Mouse (Mus musculus) midbrain, postnatal 0 days (tissue): ENCODE measurements around the gene Aaas. TPM values are rescaled to one million over a fixed set of nuclear protein-coding genes. Genes with fewer than 3 reads are reported as not detected.

Experiments used
- ATAC-seq: fragments of 200-750 bp; cut with Nextera tagmentation; 2 replicates; pipeline ENCODE4 v1.8.0; 2017; ENCODE audit warnings: moderate number of reproducible peaks, mild to moderate bottlenecking, moderate TSS enrichment, moderate library complexity; ENCODE audit not compliant: low FRiP score
- DNase-seq: peaks from one replicate; pipeline ENCODE4 v3.0.0-alpha.2; 2015; ENCODE audit warnings: low spot score
- H3K27ac ChIP-seq: fragments of 300-500 bp; sonication (generic); 2 replicates; pipeline ENCODE4 v1.5.1; 2014; ENCODE audit warnings: low read depth, mild to moderate bottlenecking, low read length, mixed read lengths
- H3K27me3 ChIP-seq: fragments of 300-500 bp; sonication (generic); 2 replicates; pipeline ENCODE4 v1.6.1; 2014; ENCODE audit warnings: low read length, control low read depth, mixed read lengths; ENCODE audit not compliant: insufficient read depth
- H3K36me3 ChIP-seq: fragments of 300-500 bp; sonication (generic); 2 replicates; pipeline ENCODE4 v1.6.1; 2014; ENCODE audit warnings: low read length, control low read depth, mixed read lengths; ENCODE audit not compliant: insufficient read depth
- H3K4me1 ChIP-seq: fragments of 300-500 bp; sonication (generic); 2 replicates; pipeline ENCODE4 v1.6.1; 2014; ENCODE audit warnings: mild to moderate bottlenecking, control low read depth, antibody characterized with exemption, low read length, mixed read lengths; ENCODE audit not compliant: insufficient read depth
- H3K4me2 ChIP-seq: fragments of 300-500 bp; sonication (generic); 2 replicates; pipeline ENCODE4 v1.6.1; 2014; ENCODE audit warnings: low read depth, mild to moderate bottlenecking, low read length, mixed read lengths; ENCODE audit not compliant: poor library complexity, severe bottlenecking
- H3K4me3 ChIP-seq: fragments of 300-500 bp; sonication (generic); 2 replicates; pipeline ENCODE4 v1.5.1; 2014; ENCODE audit warnings: low read depth, mild to moderate bottlenecking, low read length, moderate library complexity
- H3K9ac ChIP-seq: fragments of 300-500 bp; sonication (generic); replicated peaks from 2 replicates; pipeline ENCODE4 v1.6.1; 2014; ENCODE audit warnings: mild to moderate bottlenecking, low read length, moderate library complexity, mixed read lengths; ENCODE audit not compliant: poor library complexity, severe bottlenecking
- H3K9me3 ChIP-seq: fragments of 300-500 bp; sonication (generic); 2 replicates; pipeline ENCODE4 v1.6.1; 2016; ENCODE audit warnings: low read length, control low read depth
- CTCF ChIP-seq: IDR thresholded peaks from 2 replicates; pipeline ENCODE4 v1.5.1; 2016; ENCODE audit warnings: antibody characterized with exemption, mild to moderate bottlenecking
- WGBS: fragments of 180-500 bp; shearing (Covaris S2); extraction: QIAGEN DNeasy Blood & Tissue Kit; methylation state at CpG from one replicate; pipeline ENCODE4 v1.1.7; 2014; 5-methylcytosine and 5-hydroxymethylcytosine counted together
- polyA plus RNA-seq: library from polyadenylated mRNA; unstranded; fragments of >200 nt; fragmentation: Nextera tagmentation; extraction: Ambion mirVana; gene quantifications from 2 replicates; pipeline ENCODE4 v1.2.1, GENCODE M21; 2015
- total RNA-seq: library from RNA; depleted of rRNA; stranded (reverse); fragments of >200 nt; gene quantifications from 2 replicates; pipeline ENCODE4 v1.2.3, GENCODE M21; 2014

Gene Aaas
- total and polyA plus RNA-seq, 2 experiments from 2014 or later = 30.1 to 31.1 TPM

DNA sequence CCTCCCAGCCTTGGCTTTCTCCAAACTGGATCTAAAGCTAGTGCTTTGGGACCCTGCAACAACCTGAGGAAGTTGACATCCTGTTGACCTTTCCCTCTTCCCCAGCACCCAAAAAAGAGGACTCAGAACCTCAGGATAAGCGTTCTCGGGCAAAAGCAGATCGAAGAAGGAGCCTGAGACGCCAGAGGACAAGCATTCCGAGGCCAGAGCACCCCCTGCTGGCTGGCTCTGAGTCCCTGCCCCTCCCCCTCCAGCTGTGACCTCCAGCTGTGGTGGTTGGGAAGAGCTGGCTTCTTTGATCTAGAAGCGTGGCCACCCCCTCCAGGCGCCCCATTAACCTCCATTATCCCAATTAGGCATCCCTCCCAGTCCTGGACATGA, 26.6 kb upstream of the Aaas start:
- peak; percentile 87 for TF ChIP-seq CTCF
- Histone ChIP-seq H3K27ac (peak overlapping the region; percentile 43; the same call in 1 of the 2 replicates), H3K9me3 (no peaks in the 10 kb centered on the region), H3K27me3 (no peaks in the 10 kb centered on the region), H3K36me3 (no peaks in the 10 kb centered on the region), H3K4me1 (no peaks in the 10 kb centered on the region), H3K4me3 (peak overlapping the region; percentile 63), H3K9ac (peak overlapping the region; percentile 66), H3K4me2 (peak overlapping the region; percentile 100)
- under 1% methylated on average over 7 of the region's 7 CpGs for WGBS
- peak; percentile 74; the same call in 1 of the 2 replicates for ATAC-seq
- DNase-seq = peak; percentile 86

GRCm38 (mm10) chr15:102376453-102377162, 26.0 kb upstream of the Aaas start:
- Histone ChIP-seq H3K36me3 (no peaks in the 10 kb centered on the region), H3K4me1 (no peaks in the 10 kb centered on the region), H3K27me3 (no peaks in the 10 kb centered on the region), H3K9me3 (no peaks in the 10 kb centered on the region), H3K4me2 (peak overlapping the region; percentile 100), H3K9ac (peak overlapping the region; percentile 66), H3K4me3 (peak overlapping the region; percentile 63), H3K27ac (peak overlapping the region; percentile 43; the same call in 1 of the 2 replicates)
- DNase-seq (peak; percentile 19), ATAC-seq (peak; percentile 44; the same call in 1 of the 2 replicates)
- no peak for TF ChIP-seq CTCF
- under 1% methylated on average over 40 of the region's 43 CpGs for WGBS

- no peak for TF ChIP-seq CTCF
- 15% methylated on average over 10 of the region's 10 CpGs for WGBS
- Histone ChIP-seq H3K27ac (no peak overlapping the region), H3K4me2 (no peak overlapping the region), H3K36me3 (no peaks in the 10 kb centered on the region), H3K27me3 (peaks cover 12% of the 10 kb centered on the region), H3K9me3 (no peaks in the 10 kb centered on the region), H3K4me1 (no peaks in the 10 kb centered on the region), H3K9ac (0 out of 2 replicates have a peak overlapping the region, but pooled peaks have one; percentile 33), H3K4me3 (no peak overlapping the region)
- no peak for DNase-seq
- ATAC-seq = no peak
Observed at GRCm38 (mm10) chr15:102370727-102371126, 20.2 kb upstream of the Aaas start.

DNA sequence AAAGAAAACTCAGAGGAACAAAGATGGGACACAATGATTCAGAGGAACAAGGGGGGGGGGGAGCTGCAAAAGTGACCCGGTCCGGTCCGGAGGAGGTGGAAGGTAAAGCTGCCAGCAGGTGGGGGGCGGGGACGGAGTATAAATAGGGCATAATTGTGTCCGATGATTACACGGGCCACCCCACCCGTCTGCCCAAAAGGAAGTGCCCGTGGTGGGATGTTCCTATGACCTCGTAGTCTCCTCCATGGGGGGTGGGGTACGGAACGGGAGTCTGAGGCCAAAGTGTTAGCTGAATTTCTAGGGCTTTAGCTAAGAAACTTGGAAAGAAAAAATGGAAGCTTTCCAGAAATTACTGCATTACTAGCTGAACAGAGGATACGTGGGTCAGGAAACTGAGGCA, 19.4 kb upstream of the Aaas start:
- Histone ChIP-seq H3K9me3 (no peaks in the 10 kb centered on the region), H3K27ac (no peak overlapping the region), H3K9ac (no peak overlapping the region), H3K4me3 (no peak overlapping the region), H3K36me3 (no peaks in the 10 kb centered on the region), H3K27me3 (peaks cover 13% of the 10 kb centered on the region), H3K4me1 (no peaks in the 10 kb centered on the region), H3K4me2 (no peak overlapping the region)
- TF ChIP-seq CTCF = no peak
- no peak for ATAC-seq
- DNase-seq = no peak
- 20% methylated on average over 13 of the region's 13 CpGs for WGBS

GRCm38 (mm10) chr15:102366733-102367344, 16.3 kb upstream of the Aaas start, which contains the start of gene Sp7:
Sp7 (minus strand) TSS chr15:102367182.
- no peak within 1 kb of the TSS for H3K27ac ChIP-seq
- no peaks in the 10 kb centered on the region for H3K9me3 ChIP-seq
- H3K9ac ChIP-seq = no peak within 1 kb of the TSS
- DNase-seq (peak; percentile 15), ATAC-seq (peak; percentile 23; the same call in 1 of the 2 replicates)
- H3K4me3 ChIP-seq = peak within 1 kb of the TSS; percentile 27
- H3K4me2 ChIP-seq = peak within 1 kb of the TSS; percentile 48
- no peak for TF ChIP-seq CTCF
- WGBS = 7% methylated on average over 15 of the region's 15 CpGs
- no peaks in the 10 kb centered on the region for H3K36me3 ChIP-seq
- H3K4me1 ChIP-seq = no peaks in the 10 kb centered on the region
- peaks cover 17% of the 10 kb centered on the region for H3K27me3 ChIP-seq

GRCm38 (mm10) chr15:102366238-102366637, 15.7 kb upstream of the Aaas start:
- no peaks in the 10 kb centered on the region for H3K36me3 ChIP-seq
- H3K27me3 ChIP-seq = peaks cover 15% of the 10 kb centered on the region
- no peak for TF ChIP-seq CTCF
- H3K4me3 ChIP-seq = peak overlapping the region; percentile 27; the same call in 1 of the 2 replicates
- no peaks in the 10 kb centered on the region for H3K9me3 ChIP-seq
- DNase-seq = no peak
- H3K4me2 ChIP-seq = peak overlapping the region; percentile 48; the same call in 1 of the 2 replicates
- H3K9ac ChIP-seq = no peak overlapping the region
- H3K4me1 ChIP-seq = no peaks in the 10 kb centered on the region
- 7% methylated on average over 7 of the region's 7 CpGs for WGBS
- ATAC-seq = no peak
- no peak overlapping the region for H3K27ac ChIP-seq
